Mouse (Mus musculus) olfactory bulb, adult 2 months (tissue): Measurements from ENCODE around the gene Tnip2. TPM values are rescaled to one million over a fixed set of nuclear protein-coding genes. Genes with fewer than 3 reads are reported as not detected.

Source experiments
- H3K27ac ChIP-seq: fragments of 200-500 bp; 2 replicates; pipeline ENCODE4 v1.5.1; 2012; ENCODE audit warnings: low read depth, low read length; ENCODE audit not compliant: insufficient read depth
- H3K4me1 ChIP-seq: fragments of 200-500 bp; 2 replicates; pipeline ENCODE4 v1.6.1; 2012; ENCODE audit warnings: low read length; ENCODE audit not compliant: control insufficient read depth, insufficient read depth
- H3K4me3 ChIP-seq: fragments of 200-500 bp; 2 replicates; pipeline ENCODE4 v1.5.1; 2012; ENCODE audit warnings: mild to moderate bottlenecking, low read depth, low read length, moderate library complexity; ENCODE audit not compliant: insufficient read depth
- CTCF ChIP-seq: fragments of 200-500 bp; IDR thresholded peaks from 2 replicates; pipeline ENCODE4 v1.5.1; 2012; ENCODE audit warnings: low read depth, mild to moderate bottlenecking, low read length, moderate library complexity; ENCODE audit not compliant: insufficient read depth
- POLR2A ChIP-seq: fragments of 200-500 bp; IDR thresholded peaks from 2 replicates; pipeline ENCODE4 v1.6.1; 2012; ENCODE audit warnings: mild to moderate bottlenecking, low read depth, low read length, moderate library complexity; ENCODE audit not compliant: insufficient read depth
- WGBS: fragments of 180-500 bp; shearing (Covaris S2); methylation state at CpG from one replicate; pipeline ENCODE4 v1.1.7; 2018; 5-methylcytosine and 5-hydroxymethylcytosine counted together
- polyA plus RNA-seq: library from polyadenylated mRNA; stranded (reverse); fragments of >200 nt; gene quantifications from 2 replicates; pipeline ENCODE4 v1.2.4, GENCODE M21; 2012; ENCODE audit warnings: low replicate concordance; ENCODE audit not compliant: missing spikeins, insufficient read depth, insufficient read length

The Tnip2 gene
- polyA plus RNA-seq = not detected in 2 replicates

- under 1% methylated on average over 64 of the region's 64 CpGs for WGBS
- Histone ChIP-seq H3K4me1 (peaks cover 9% of the 10 kb centered on the region), H3K27ac (peak within 1 kb of the TSS; percentile 40), H3K4me3 (peak within 1 kb of the TSS; percentile 72)
- peak; percentile 26; the same call in 1 of the 2 replicates for TF ChIP-seq POLR2A
- TF ChIP-seq CTCF = no peak
Measured at GRCm38 (mm10) chr5:34513466-34514217, at the start of gene Tnip2. Gene Tnip2 (minus strand): TSS chr5:34513991.

GRCm38 (mm10) chr5:34551821-34552220, 38.0 kb upstream of the Tnip2 start:
- Histone ChIP-seq H3K27ac (no peak overlapping the region), H3K4me1 (peaks cover 20% of the 10 kb centered on the region), H3K4me3 (no peak overlapping the region)
- TF ChIP-seq POLR2A (no peak), CTCF (no peak)
- WGBS = 75% methylated on average over 4 of the region's 4 CpGs

- peak overlapping the region; percentile 61 for H3K4me3 ChIP-seq
Measured at GRCm38 (mm10) chr5:34550251-34550650, 36.5 kb upstream of the Tnip2 start.

GRCm38 (mm10) chr5:34549483-34550221, 35.9 kb upstream of the Tnip2 start:
- no peak overlapping the region for H3K27ac ChIP-seq
- WGBS = 2% methylated on average over 49 of the region's 49 CpGs
- peak overlapping the region; percentile 61 for H3K4me3 ChIP-seq
- peaks cover 20% of the 10 kb centered on the region for H3K4me1 ChIP-seq
- TF ChIP-seq CTCF = peak; percentile 7; the same call in 1 of the 2 replicates
- no peak for TF ChIP-seq POLR2A

More at GRCm38 (mm10) chr5:34550251-34550650, 36.5 kb upstream of the Tnip2 start:
- Histone ChIP-seq H3K4me1 (peaks cover 20% of the 10 kb centered on the region), H3K27ac (no peak overlapping the region)
- TF ChIP-seq CTCF (no peak), POLR2A (no peak)
- whole genome bisulfite sequencing = 26% methylated on average over 6 of the region's 6 CpGs

- peaks cover 20% of the 10 kb centered on the region for H3K4me1 ChIP-seq
- WGBS = 38% methylated on average over 8 of the region's 8 CpGs
- H3K4me3 ChIP-seq = peak overlapping the region; percentile 61
- no peak for TF ChIP-seq CTCF
- TF ChIP-seq POLR2A = no peak
- H3K27ac ChIP-seq = no peak overlapping the region
Measured at GRCm38 (mm10) chr5:34549135-34549482, 35.3 kb upstream of the Tnip2 start.

GRCm38 (mm10) chr5:34547410-34547809, 33.6 kb upstream of the Tnip2 start:
- H3K4me3 ChIP-seq = no peak overlapping the region
- peaks cover 20% of the 10 kb centered on the region for H3K4me1 ChIP-seq
- H3K27ac ChIP-seq = no peak overlapping the region
- TF ChIP-seq CTCF (no peak), POLR2A (no peak)

- no peak overlapping the region for H3K4me3 ChIP-seq
- TF ChIP-seq CTCF (no peak), POLR2A (no peak)
Measured at GRCm38 (mm10) chr5:34543114-34543513, 29.3 kb upstream of the Tnip2 start.

GRCm38 (mm10) chr5:34542166-34542565, 28.4 kb upstream of the Tnip2 start:
- TF ChIP-seq CTCF (no peak), POLR2A (no peak)
- Histone ChIP-seq H3K4me1 (no peaks in the 10 kb centered on the region), H3K4me3 (no peak overlapping the region), H3K27ac (no peak overlapping the region)
- WGBS = 89% methylated on average over 1 of the region's 1 CpGs

More at GRCm38 (mm10) chr5:34543114-34543513, 29.3 kb upstream of the Tnip2 start:
- 69% methylated on average over 4 of the region's 4 CpGs for WGBS
- Histone ChIP-seq H3K4me1 (no peaks in the 10 kb centered on the region), H3K27ac (no peak overlapping the region)

- H3K4me1 ChIP-seq = peaks cover 11% of the 10 kb centered on the region; the same call in 1 of the 2 replicates
- TF ChIP-seq CTCF (no peak), POLR2A (no peak)
- no peak overlapping the region for H3K27ac ChIP-seq
- no peak overlapping the region for H3K4me3 ChIP-seq
- WGBS = 93% methylated on average over 2 of the region's 2 CpGs
Measured at GRCm38 (mm10) chr5:34539121-34539520, 25.3 kb upstream of the Tnip2 start.
